Mouse (Mus musculus) bone marrow macrophage, adult 2 months (primary cell): ENCODE data around the gene Clic5.

Experiments
- CTCF ChIP-seq: IDR thresholded peaks from 2 replicates; pipeline ENCODE4 v1.5.1; 2012; ENCODE audit warnings: low read depth, mild to moderate bottlenecking, low read length, moderate library complexity
- POLR2A ChIP-seq: IDR thresholded peaks from 2 replicates; pipeline ENCODE4 v1.6.1; 2012; ENCODE audit warnings: mild to moderate bottlenecking, low read depth, low read length, borderline replicate concordance

- TF ChIP-seq CTCF: no peak
- no peak for TF ChIP-seq POLR2A
Observed at GRCm38 (mm10) chr17:44270043-44270442, 81.7 kb downstream of the Clic5 start.
